Mouse (Mus musculus): Measurements from ENCODE around the gene Cmya5. TPM values are rescaled to one million over a fixed set of nuclear protein-coding genes. Genes with fewer than 3 reads are reported as not detected.
"Not testable (repeated sequence)": the region's sequence is repeated elsewhere in the genome, so short reads cannot be mapped to it uniquely, and the experiment has no call there.

The Cmya5 gene
- polyA plus RNA-seq, 1 experiment from 2014 or later: 5.0 TPM

DNA sequence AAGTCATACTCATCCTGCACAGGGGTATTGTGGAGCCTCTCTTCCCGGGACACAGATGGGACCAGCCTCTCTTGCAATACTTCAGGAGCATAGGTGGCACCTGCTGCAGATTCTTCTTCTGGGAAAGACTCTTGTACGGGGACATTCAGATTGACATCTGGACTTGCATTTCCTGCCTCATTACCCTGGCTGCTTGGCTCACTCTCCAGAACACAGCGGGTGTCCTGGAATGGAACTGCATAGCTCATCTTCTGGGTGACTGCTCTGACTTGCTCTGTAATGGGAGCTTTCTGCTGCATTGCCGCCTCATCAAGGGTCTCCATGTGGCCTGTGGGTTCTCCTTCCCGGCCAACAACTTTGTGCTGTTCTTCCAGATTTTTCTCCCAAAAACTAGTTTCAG, 55.0 kb downstream of the Cmya5 start:
- Histone ChIP-seq H3K9ac (ENCODE audit: low read depth, low read length) (no peak overlapping the region), H3K4me3 (ENCODE audit: low read depth, low read length) (no peak overlapping the region), H3K36me3 (ENCODE audit: control insufficient read depth, insufficient read depth, low read length) (no peaks in the 10 kb centered on the region), H3K4me2 (no peak overlapping the region), H3K27ac (ENCODE audit: low read depth, low read length) (no peak overlapping the region), H3K27me3 (ENCODE audit: control insufficient read depth, insufficient read depth, low read length) (no peaks in the 10 kb centered on the region), H3K4me1 (ENCODE audit: control insufficient read depth, insufficient read depth, low read length) (peaks cover 6% of the 10 kb centered on the region; the same call in 1 of the 2 replicates), H3K9me3 (replicated peaks; ENCODE audit: control insufficient read depth, low read length) (no peaks in the 10 kb centered on the region)
- 71% methylated on average over 5 of the region's 5 CpGs for WGBS (ENCODE audit: insufficient replicate concordance)
- ATAC-seq (replicated peaks; ENCODE audit: insufficient number of reproducible peaks, low FRiP score, low TSS enrichment): no peak

DNA sequence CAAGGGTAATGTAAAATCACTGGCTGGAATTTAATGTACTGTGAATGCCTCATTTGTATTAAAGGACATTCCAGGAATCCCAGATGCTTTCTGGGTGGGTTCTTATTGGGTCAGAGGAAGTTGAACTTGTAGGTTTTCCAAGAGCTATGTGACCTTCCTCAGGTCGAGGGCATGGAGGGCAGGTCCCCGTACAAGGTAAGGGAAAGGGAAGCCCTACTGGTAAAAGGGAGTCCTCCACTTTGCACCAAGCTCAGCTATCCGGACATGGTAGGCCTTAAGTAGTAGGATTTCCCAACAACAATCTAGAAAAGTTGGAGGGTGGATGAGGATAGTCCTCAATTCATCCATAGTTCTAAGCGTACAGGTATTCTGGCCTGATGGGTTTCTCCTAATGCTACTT, 58.8 kb downstream of the Cmya5 start:
- Histone ChIP-seq H3K27me3 (ENCODE audit: control insufficient read depth, insufficient read depth, low read length) (no peaks in the 10 kb centered on the region), H3K9me3 (replicated peaks; ENCODE audit: control insufficient read depth, low read length) (no peaks in the 10 kb centered on the region), H3K27ac (ENCODE audit: low read depth, low read length) (no peak overlapping the region), H3K4me2 (no peak overlapping the region), H3K4me1 (ENCODE audit: control insufficient read depth, insufficient read depth, low read length) (no peaks in the 10 kb centered on the region), H3K4me3 (ENCODE audit: low read depth, low read length) (no peak overlapping the region), H3K9ac (ENCODE audit: low read depth, low read length) (no peak overlapping the region), H3K36me3 (ENCODE audit: control insufficient read depth, insufficient read depth, low read length) (no peaks in the 10 kb centered on the region)
- WGBS (ENCODE audit: insufficient replicate concordance): 84% methylated on average over 4 of the region's 4 CpGs
- ATAC-seq (replicated peaks; ENCODE audit: insufficient number of reproducible peaks, low FRiP score, low TSS enrichment): no peak

DNA sequence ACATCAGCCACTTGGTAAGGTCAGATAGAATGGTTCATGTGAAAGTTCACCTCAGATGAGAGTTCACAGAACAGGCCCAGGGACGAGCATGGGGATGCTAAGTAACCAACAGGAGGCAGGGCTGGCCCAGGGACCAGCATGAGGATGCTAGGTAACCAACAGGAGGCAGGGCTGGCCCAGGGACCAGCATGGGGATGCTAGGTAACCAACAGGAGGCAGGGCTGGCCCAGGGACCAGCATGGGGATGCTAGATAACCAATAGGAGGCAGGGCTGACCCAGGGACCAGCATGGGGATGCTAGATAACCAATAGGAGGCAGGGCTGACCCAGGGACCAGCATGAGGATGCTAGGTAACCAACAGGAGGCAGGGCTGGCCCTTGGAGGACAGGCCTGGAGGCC, 62.2 kb downstream of the Cmya5 start:
- H3K27me3 ChIP-seq (ENCODE audit: control insufficient read depth, insufficient read depth, low read length); H3K4me2 ChIP-seq; H3K36me3 ChIP-seq (ENCODE audit: control insufficient read depth, insufficient read depth, low read length); H3K27ac ChIP-seq (ENCODE audit: low read depth, low read length); H3K4me1 ChIP-seq (ENCODE audit: control insufficient read depth, insufficient read depth, low read length); H3K9me3 ChIP-seq (replicated peaks; ENCODE audit: control insufficient read depth, low read length); H3K9ac ChIP-seq (ENCODE audit: low read depth, low read length); ATAC-seq (replicated peaks; ENCODE audit: insufficient number of reproducible peaks, low FRiP score, low TSS enrichment); H3K4me3 ChIP-seq (ENCODE audit: low read depth, low read length): not testable (repeated sequence)
- WGBS (ENCODE audit: insufficient replicate concordance): 80% methylated on average over 1 of the region's 1 CpGs

DNA sequence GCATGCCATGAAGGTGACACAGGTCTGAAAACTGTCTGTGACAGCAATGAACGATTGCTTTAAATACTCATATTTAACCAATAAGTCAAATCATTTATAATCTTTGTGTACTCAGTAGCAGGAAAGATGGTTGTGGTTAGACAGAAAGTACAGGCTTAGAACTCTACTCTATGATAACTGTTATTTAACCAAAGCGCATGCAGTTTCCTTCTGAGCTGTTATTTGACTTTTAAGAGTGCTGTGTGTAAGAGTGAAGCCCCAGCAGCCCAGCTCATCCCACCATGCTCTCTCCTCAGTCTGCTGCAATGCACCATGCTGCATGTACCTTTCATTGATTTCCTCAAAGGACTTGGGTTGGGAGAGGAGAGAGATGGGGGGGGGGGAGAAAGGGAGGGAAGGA, 63.7 kb downstream of the Cmya5 start:
- Histone ChIP-seq H3K9ac (ENCODE audit: low read depth, low read length) (no peak overlapping the region), H3K27ac (ENCODE audit: low read depth, low read length) (no peak overlapping the region), H3K36me3 (ENCODE audit: control insufficient read depth, insufficient read depth, low read length) (0 out of 2 replicates have a peak, but pooled peaks cover 2% of the 10 kb centered on the region), H3K27me3 (ENCODE audit: control insufficient read depth, insufficient read depth, low read length) (no peaks in the 10 kb centered on the region), H3K4me3 (ENCODE audit: low read depth, low read length) (no peak overlapping the region), H3K4me2 (no peak overlapping the region), H3K9me3 (replicated peaks; ENCODE audit: control insufficient read depth, low read length) (peaks cover 4% of the 10 kb centered on the region; the same call in 1 of the 2 replicates), H3K4me1 (ENCODE audit: control insufficient read depth, insufficient read depth, low read length) (no peaks in the 10 kb centered on the region)
- no peak for ATAC-seq (replicated peaks; ENCODE audit: insufficient number of reproducible peaks, low FRiP score, low TSS enrichment)
- 85% methylated on average over 2 of the region's 2 CpGs for WGBS (ENCODE audit: insufficient replicate concordance)

DNA sequence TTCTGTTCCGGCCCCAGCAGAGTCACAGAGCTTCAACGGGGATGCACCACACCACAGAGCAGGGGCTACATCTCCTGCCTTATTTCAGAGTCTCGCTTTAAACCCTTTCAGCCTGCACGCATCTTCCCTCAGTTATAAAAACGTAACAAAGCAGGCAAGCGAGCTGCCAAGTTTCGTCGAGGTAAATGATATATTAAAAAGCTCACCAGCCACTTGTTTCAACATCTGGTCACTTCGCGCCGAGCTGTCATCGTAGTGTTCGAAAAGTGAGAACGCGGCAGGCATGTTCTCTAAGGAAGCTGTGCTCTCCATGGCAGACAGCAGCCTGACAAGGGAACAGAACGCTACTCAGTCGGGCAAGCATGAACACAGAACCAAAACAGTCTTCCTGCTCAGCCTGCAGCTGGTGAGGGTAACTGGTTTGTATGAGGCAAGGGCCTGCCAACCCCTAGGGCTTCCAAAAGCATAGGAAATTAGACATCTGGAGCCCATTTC, 70.3 kb downstream of the Cmya5 start:
- Histone ChIP-seq H3K4me1 (ENCODE audit: control insufficient read depth, insufficient read depth, low read length) (no peaks in the 10 kb centered on the region), H3K4me2 (no peak overlapping the region), H3K27me3 (ENCODE audit: control insufficient read depth, insufficient read depth, low read length) (no peaks in the 10 kb centered on the region), H3K27ac (ENCODE audit: low read depth, low read length) (no peak overlapping the region), H3K9ac (ENCODE audit: low read depth, low read length) (no peak overlapping the region), H3K4me3 (ENCODE audit: low read depth, low read length) (no peak overlapping the region), H3K9me3 (replicated peaks; ENCODE audit: control insufficient read depth, low read length) (peaks cover 4% of the 10 kb centered on the region; the same call in 1 of the 2 replicates), H3K36me3 (ENCODE audit: control insufficient read depth, insufficient read depth, low read length) (0 out of 2 replicates have a peak, but pooled peaks cover 2% of the 10 kb centered on the region)
- WGBS (ENCODE audit: insufficient replicate concordance): 60% methylated on average over 17 of the region's 17 CpGs
- no peak for ATAC-seq (replicated peaks; ENCODE audit: insufficient number of reproducible peaks, low FRiP score, low TSS enrichment)

DNA sequence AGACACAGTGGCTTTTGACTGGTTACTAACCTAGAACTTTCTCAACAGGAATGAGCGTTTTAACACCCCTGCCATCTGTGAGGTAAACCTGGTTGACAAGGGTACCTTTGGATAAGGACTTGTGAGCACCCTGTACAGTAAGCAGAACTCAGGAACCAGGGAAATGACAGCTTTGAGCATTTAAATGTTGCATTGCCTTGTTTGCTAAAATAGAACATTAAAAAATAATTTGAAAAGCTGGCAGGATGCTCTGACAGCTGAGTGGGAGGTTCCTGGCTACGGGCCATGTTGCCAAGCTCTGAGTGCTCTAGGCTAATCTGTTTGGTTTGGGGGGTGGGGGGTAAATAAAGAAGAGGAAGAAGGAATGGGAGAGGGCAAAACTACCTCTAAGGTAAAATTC, 70.9 kb downstream of the Cmya5 start:
- no peak overlapping the region for H3K27ac ChIP-seq (ENCODE audit: low read depth, low read length)
- ATAC-seq (replicated peaks; ENCODE audit: insufficient number of reproducible peaks, low FRiP score, low TSS enrichment): no peak
- H3K9me3 ChIP-seq (replicated peaks; ENCODE audit: control insufficient read depth, low read length): peaks cover 4% of the 10 kb centered on the region; the same call in 1 of the 2 replicates
- no peaks in the 10 kb centered on the region for H3K4me1 ChIP-seq (ENCODE audit: control insufficient read depth, insufficient read depth, low read length)
- no peak overlapping the region for H3K4me2 ChIP-seq
- no peak overlapping the region for H3K9ac ChIP-seq (ENCODE audit: low read depth, low read length)
- H3K36me3 ChIP-seq (ENCODE audit: control insufficient read depth, insufficient read depth, low read length): 0 out of 2 replicates have a peak, but pooled peaks cover 2% of the 10 kb centered on the region
- WGBS (ENCODE audit: insufficient replicate concordance): 42% methylated on average over 2 of the region's 2 CpGs
- H3K27me3 ChIP-seq (ENCODE audit: control insufficient read depth, insufficient read depth, low read length): no peaks in the 10 kb centered on the region
- H3K4me3 ChIP-seq (ENCODE audit: low read depth, low read length): no peak overlapping the region

DNA sequence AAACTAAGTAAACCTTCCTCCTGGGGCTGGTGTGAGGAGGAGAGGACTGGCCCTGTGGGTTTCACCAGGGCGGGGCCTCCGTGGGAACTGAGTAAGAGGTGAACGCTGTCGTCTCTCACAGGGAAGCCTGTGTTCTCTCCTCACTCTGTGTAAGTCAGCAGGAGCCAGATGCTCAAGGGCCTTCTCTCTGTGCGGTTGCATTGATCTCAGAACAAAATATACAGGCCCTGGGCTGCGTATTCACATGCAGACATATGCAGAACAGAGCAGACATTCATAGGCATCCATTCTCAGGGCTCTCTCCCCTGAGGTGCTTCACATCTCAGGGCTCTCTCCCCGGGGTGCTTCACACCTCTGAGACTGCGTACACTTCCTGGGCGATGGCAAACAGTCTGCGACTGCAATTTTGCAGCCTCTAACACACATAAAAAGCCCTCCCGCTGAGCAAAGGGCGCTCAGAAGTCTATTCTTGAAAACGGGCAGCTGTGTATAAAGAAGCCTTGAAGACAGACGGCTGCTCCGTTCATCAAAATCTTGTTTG, 71.6 kb downstream of the Cmya5 start:
- no peaks in the 10 kb centered on the region for H3K27me3 ChIP-seq (ENCODE audit: control insufficient read depth, insufficient read depth, low read length)
- ATAC-seq (replicated peaks; ENCODE audit: insufficient number of reproducible peaks, low FRiP score, low TSS enrichment): no peak
- H3K4me3 ChIP-seq (ENCODE audit: low read depth, low read length): no peak overlapping the region
- no peak overlapping the region for H3K4me2 ChIP-seq
- WGBS (ENCODE audit: insufficient replicate concordance): 27% methylated on average over 15 of the region's 15 CpGs
- 0 out of 2 replicates have a peak, but pooled peaks cover 2% of the 10 kb centered on the region for H3K36me3 ChIP-seq (ENCODE audit: control insufficient read depth, insufficient read depth, low read length)
- no peak overlapping the region for H3K9ac ChIP-seq (ENCODE audit: low read depth, low read length)
- no peaks in the 10 kb centered on the region; the same call in 1 of the 2 replicates for H3K9me3 ChIP-seq (replicated peaks; ENCODE audit: control insufficient read depth, low read length)
- H3K27ac ChIP-seq (ENCODE audit: low read depth, low read length): no peak overlapping the region
- H3K4me1 ChIP-seq (ENCODE audit: control insufficient read depth, insufficient read depth, low read length): no peaks in the 10 kb centered on the region

DNA sequence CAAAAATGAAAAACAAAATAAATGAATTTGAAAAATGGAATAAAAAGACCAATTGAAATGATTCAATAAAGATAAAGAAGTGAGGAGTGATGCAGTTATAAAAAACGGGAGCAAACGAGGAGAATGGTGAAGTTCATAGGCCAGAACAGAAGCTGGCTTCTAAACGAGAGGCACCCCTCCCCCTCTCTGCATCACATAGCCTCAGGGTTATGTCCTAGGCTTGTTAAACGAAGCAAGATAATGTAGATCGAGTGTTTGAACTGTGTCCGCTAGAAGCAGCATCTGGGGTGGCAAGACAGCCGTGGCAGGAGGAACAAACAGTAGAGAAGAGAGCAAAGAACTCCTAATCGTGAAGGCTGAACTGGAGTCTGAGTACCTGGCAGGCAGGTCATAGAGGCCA, 74.1 kb downstream of the Cmya5 start:
- no peak overlapping the region for H3K4me3 ChIP-seq (ENCODE audit: low read depth, low read length)
- no peak overlapping the region for H3K27ac ChIP-seq (ENCODE audit: low read depth, low read length)
- H3K4me1 ChIP-seq (ENCODE audit: control insufficient read depth, insufficient read depth, low read length): no peaks in the 10 kb centered on the region
- no peaks in the 10 kb centered on the region for H3K9me3 ChIP-seq (replicated peaks; ENCODE audit: control insufficient read depth, low read length)
- H3K36me3 ChIP-seq (ENCODE audit: control insufficient read depth, insufficient read depth, low read length): no peaks in the 10 kb centered on the region
- ATAC-seq (replicated peaks; ENCODE audit: insufficient number of reproducible peaks, low FRiP score, low TSS enrichment): no peak
- WGBS (ENCODE audit: insufficient replicate concordance): 46% methylated on average over 8 of the region's 8 CpGs
- H3K4me2 ChIP-seq: no peak overlapping the region
- H3K27me3 ChIP-seq (ENCODE audit: control insufficient read depth, insufficient read depth, low read length): no peaks in the 10 kb centered on the region
- H3K9ac ChIP-seq (ENCODE audit: low read depth, low read length): no peak overlapping the region

DNA sequence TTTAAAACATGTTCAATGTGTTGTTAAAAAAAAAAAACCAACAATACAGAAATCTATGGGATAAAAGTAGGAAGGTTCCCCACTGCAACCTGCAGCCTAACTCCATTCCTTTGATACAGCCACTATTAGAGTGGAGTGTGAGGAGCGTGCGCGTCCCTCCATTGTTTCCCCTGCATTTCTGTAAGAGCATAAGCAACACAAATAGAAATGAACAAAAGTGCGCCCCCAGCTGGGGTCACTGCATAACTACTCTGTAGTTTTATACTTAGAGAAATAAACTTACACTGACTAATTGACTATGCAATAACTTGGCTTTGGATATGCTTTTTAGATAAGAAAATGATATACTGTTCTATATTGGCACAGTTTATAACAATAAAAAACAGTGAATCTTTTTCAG, 75.0 kb downstream of the Cmya5 start:
- H3K4me2 ChIP-seq: no peak overlapping the region
- H3K9ac ChIP-seq (ENCODE audit: low read depth, low read length): no peak overlapping the region
- no peaks in the 10 kb centered on the region for H3K27me3 ChIP-seq (ENCODE audit: control insufficient read depth, insufficient read depth, low read length)
- no peak overlapping the region for H3K4me3 ChIP-seq (ENCODE audit: low read depth, low read length)
- no peak for ATAC-seq (replicated peaks; ENCODE audit: insufficient number of reproducible peaks, low FRiP score, low TSS enrichment)
- no peak overlapping the region for H3K27ac ChIP-seq (ENCODE audit: low read depth, low read length)
- WGBS (ENCODE audit: insufficient replicate concordance): 64% methylated on average over 4 of the region's 4 CpGs
- H3K36me3 ChIP-seq (ENCODE audit: control insufficient read depth, insufficient read depth, low read length): no peaks in the 10 kb centered on the region
- no peaks in the 10 kb centered on the region for H3K4me1 ChIP-seq (ENCODE audit: control insufficient read depth, insufficient read depth, low read length)
- H3K9me3 ChIP-seq (replicated peaks; ENCODE audit: control insufficient read depth, low read length): no peaks in the 10 kb centered on the region
